Mouse (Mus musculus): ENCODE results near the gene Trit1.

- no peak for TF ChIP-seq POLR2A (IDR thresholded peaks at IDR 0.05; ENCODE audit: low read depth, low read length)
- TF ChIP-seq CTCF (IDR thresholded peaks at IDR 0.05; ENCODE audit: extremely low read depth, insufficient read length, insufficient replicate concordance, low read depth, low read length), result no peak
Observed at GRCm38 (mm10) chr4:123013949-123014406, 2.4 kb upstream of the Trit1 start.
